Mouse (Mus musculus): ENCODE results near the gene Prph. TPM values are rescaled to one million over a fixed set of nuclear protein-coding genes. Genes with fewer than 3 reads are reported as not detected.

The Prph gene
- polyA plus RNA-seq (2014; fragmentation: Nextera tagmentation; extraction: Ambion mirVana) = 66.3 and 71.0 TPM in 2 replicates

- DNase-seq (ENCODE audit: low spot score) = no peak
- Histone ChIP-seq H3K9ac (ENCODE audit: low read depth, low read length) (peak within 1 kb of the TSS; percentile 40), H3K9me3 (ENCODE audit: control insufficient read depth, low read length) (no peaks in the 10 kb centered on the region), H3K4me3 (ENCODE audit: low read depth, low read length) (peak within 1 kb of the TSS; percentile 32), H3K36me3 (ENCODE audit: control insufficient read depth, insufficient read depth, low read length) (no peaks in the 10 kb centered on the region), H3K4me2 (ENCODE audit: low read depth, low read length) (peak within 1 kb of the TSS; percentile 72), H3K27ac (replicated peaks; ENCODE audit: low read depth, low read length) (no peak within 1 kb of the TSS), H3K27me3 (replicated peaks; ENCODE audit: control insufficient read depth, insufficient read depth, low read length) (peaks cover 77% of the 10 kb centered on the region), H3K4me1 (ENCODE audit: control insufficient read depth, insufficient read depth, low read length) (peaks cover 7% of the 10 kb centered on the region)
- no peak for ATAC-seq (ENCODE audit: low read depth)
- under 1% methylated on average over 16 of the region's 30 CpGs for WGBS
Observed at GRCm38 (mm10) chr15:99055040-99055439, at the start of gene Prph. TSS of gene Prph (plus strand) at chr15:99055174.

- Histone ChIP-seq H3K27me3 (replicated peaks; ENCODE audit: control insufficient read depth, insufficient read depth, low read length) (no peaks in the 10 kb centered on the region), H3K4me1 (ENCODE audit: control insufficient read depth, insufficient read depth, low read length) (no peaks in the 10 kb centered on the region), H3K9me3 (ENCODE audit: control insufficient read depth, low read length) (peaks cover under 1% of the 10 kb centered on the region; the same call in 1 of the 2 replicates), H3K27ac (replicated peaks; ENCODE audit: low read depth, low read length) (no peak overlapping the region), H3K36me3 (ENCODE audit: control insufficient read depth, insufficient read depth, low read length) (no peaks in the 10 kb centered on the region), H3K4me2 (ENCODE audit: low read depth, low read length) (no peak overlapping the region), H3K4me3 (ENCODE audit: low read depth, low read length) (no peak overlapping the region), H3K9ac (ENCODE audit: low read depth, low read length) (no peak overlapping the region)
- ATAC-seq (ENCODE audit: low read depth) (no peak), DNase-seq (ENCODE audit: low spot score) (no peak)
- WGBS = 66% methylated on average over 6 of the region's 6 CpGs
Observed at GRCm38 (mm10) chr15:99008801-99009241, 46.2 kb upstream of the Prph start.

GRCm38 (mm10) chr15:99010896-99011295 lies 44.1 kb upstream of the Prph start:
- Histone ChIP-seq H3K27ac (replicated peaks; ENCODE audit: low read depth, low read length) (no peak overlapping the region), H3K4me3 (ENCODE audit: low read depth, low read length) (no peak overlapping the region), H3K4me2 (ENCODE audit: low read depth, low read length) (no peak overlapping the region), H3K9ac (ENCODE audit: low read depth, low read length) (no peak overlapping the region), H3K36me3 (ENCODE audit: control insufficient read depth, insufficient read depth, low read length) (no peaks in the 10 kb centered on the region), H3K27me3 (replicated peaks; ENCODE audit: control insufficient read depth, insufficient read depth, low read length) (no peaks in the 10 kb centered on the region), H3K9me3 (ENCODE audit: control insufficient read depth, low read length) (no peaks in the 10 kb centered on the region), H3K4me1 (ENCODE audit: control insufficient read depth, insufficient read depth, low read length) (no peaks in the 10 kb centered on the region)
- DNase-seq (ENCODE audit: low spot score) (no peak), ATAC-seq (ENCODE audit: low read depth) (no peak)
- WGBS = 78% methylated on average over 2 of the region's 2 CpGs

- Histone ChIP-seq H3K4me1 (ENCODE audit: control insufficient read depth, insufficient read depth, low read length) (no peaks in the 10 kb centered on the region), H3K27me3 (replicated peaks; ENCODE audit: control insufficient read depth, insufficient read depth, low read length) (no peaks in the 10 kb centered on the region), H3K36me3 (ENCODE audit: control insufficient read depth, insufficient read depth, low read length) (no peaks in the 10 kb centered on the region), H3K27ac (replicated peaks; ENCODE audit: low read depth, low read length) (peak overlapping the region; percentile 59), H3K4me3 (ENCODE audit: low read depth, low read length) (no peak overlapping the region), H3K9ac (ENCODE audit: low read depth, low read length) (no peak overlapping the region), H3K4me2 (ENCODE audit: low read depth, low read length) (no peak overlapping the region), H3K9me3 (ENCODE audit: control insufficient read depth, low read length) (no peaks in the 10 kb centered on the region)
- no peak for ATAC-seq (ENCODE audit: low read depth)
- 52% methylated on average over 3 of the region's 3 CpGs for WGBS
- DNase-seq (ENCODE audit: low spot score) = no peak
Observed at GRCm38 (mm10) chr15:99011946-99012345, 43.0 kb upstream of the Prph start.

- H3K4me2 ChIP-seq (ENCODE audit: low read depth, low read length) = no peak overlapping the region
- no peak overlapping the region for H3K4me3 ChIP-seq (ENCODE audit: low read depth, low read length)
- no peak for ATAC-seq (ENCODE audit: low read depth)
- peaks cover 19% of the 10 kb centered on the region for H3K4me1 ChIP-seq (ENCODE audit: control insufficient read depth, insufficient read depth, low read length)
- H3K36me3 ChIP-seq (ENCODE audit: control insufficient read depth, insufficient read depth, low read length) = no peaks in the 10 kb centered on the region
- H3K9ac ChIP-seq (ENCODE audit: low read depth, low read length) = no peak overlapping the region
- no peaks in the 10 kb centered on the region for H3K27me3 ChIP-seq (replicated peaks; ENCODE audit: control insufficient read depth, insufficient read depth, low read length)
- no peak for DNase-seq (ENCODE audit: low spot score)
- no peak overlapping the region for H3K27ac ChIP-seq (replicated peaks; ENCODE audit: low read depth, low read length)
- H3K9me3 ChIP-seq (ENCODE audit: control insufficient read depth, low read length) = no peaks in the 10 kb centered on the region
- WGBS = 57% methylated on average over 9 of the region's 9 CpGs
Observed at GRCm38 (mm10) chr15:99014496-99015030, 40.4 kb upstream of the Prph start.

- no peaks in the 10 kb centered on the region for H3K27me3 ChIP-seq (replicated peaks; ENCODE audit: control insufficient read depth, insufficient read depth, low read length)
- H3K36me3 ChIP-seq (ENCODE audit: control insufficient read depth, insufficient read depth, low read length) = no peaks in the 10 kb centered on the region
- peak overlapping the region; percentile 5; the same call in 1 of the 2 replicates for H3K4me2 ChIP-seq (ENCODE audit: low read depth, low read length)
- H3K9me3 ChIP-seq (ENCODE audit: control insufficient read depth, low read length) = no peaks in the 10 kb centered on the region
- no peak overlapping the region for H3K4me3 ChIP-seq (ENCODE audit: low read depth, low read length)
- peaks cover 19% of the 10 kb centered on the region for H3K4me1 ChIP-seq (ENCODE audit: control insufficient read depth, insufficient read depth, low read length)
- H3K27ac ChIP-seq (replicated peaks; ENCODE audit: low read depth, low read length) = peak overlapping the region; percentile 83
- WGBS = 68% methylated on average over 8 of the region's 8 CpGs
- DNase-seq (ENCODE audit: low spot score) (no peak), ATAC-seq (ENCODE audit: low read depth) (no peak)
- 0 out of 2 replicates have a peak overlapping the region, but pooled peaks have one; percentile 16 for H3K9ac ChIP-seq (ENCODE audit: low read depth, low read length)
Observed at GRCm38 (mm10) chr15:99017355-99017761, 37.6 kb upstream of the Prph start.

GRCm38 (mm10) chr15:99017986-99018385 lies 37.0 kb upstream of the Prph start:
- DNase-seq (ENCODE audit: low spot score) = peak; percentile 88
- H3K9ac ChIP-seq (ENCODE audit: low read depth, low read length) = no peak overlapping the region
- peak; percentile 86 for ATAC-seq (ENCODE audit: low read depth)

GRCm38 (mm10) chr15:99018630-99019029 lies 36.3 kb upstream of the Prph start:
- peak overlapping the region; percentile 83 for H3K27ac ChIP-seq (replicated peaks; ENCODE audit: low read depth, low read length)
- no peaks in the 10 kb centered on the region for H3K36me3 ChIP-seq (ENCODE audit: control insufficient read depth, insufficient read depth, low read length)
- H3K4me2 ChIP-seq (ENCODE audit: low read depth, low read length) = no peak overlapping the region
- peaks cover 19% of the 10 kb centered on the region for H3K4me1 ChIP-seq (ENCODE audit: control insufficient read depth, insufficient read depth, low read length)
- H3K27me3 ChIP-seq (replicated peaks; ENCODE audit: control insufficient read depth, insufficient read depth, low read length) = no peaks in the 10 kb centered on the region
- 68% methylated on average over 4 of the region's 4 CpGs for WGBS
- H3K4me3 ChIP-seq (ENCODE audit: low read depth, low read length) = no peak overlapping the region
- H3K9ac ChIP-seq (ENCODE audit: low read depth, low read length) = 0 out of 2 replicates have a peak overlapping the region, but pooled peaks have one; percentile 10
- no peak for ATAC-seq (ENCODE audit: low read depth)
- no peaks in the 10 kb centered on the region for H3K9me3 ChIP-seq (ENCODE audit: control insufficient read depth, low read length)
- no peak for DNase-seq (ENCODE audit: low spot score)

More at GRCm38 (mm10) chr15:99017986-99018385, 37.0 kb upstream of the Prph start:
- H3K9me3 ChIP-seq (ENCODE audit: control insufficient read depth, low read length) = no peaks in the 10 kb centered on the region
- H3K4me2 ChIP-seq (ENCODE audit: low read depth, low read length) = peak overlapping the region; percentile 5; the same call in 1 of the 2 replicates
- H3K4me3 ChIP-seq (ENCODE audit: low read depth, low read length) = no peak overlapping the region
- no peaks in the 10 kb centered on the region for H3K27me3 ChIP-seq (replicated peaks; ENCODE audit: control insufficient read depth, insufficient read depth, low read length)
- WGBS = 24% methylated on average over 9 of the region's 9 CpGs
- no peaks in the 10 kb centered on the region for H3K36me3 ChIP-seq (ENCODE audit: control insufficient read depth, insufficient read depth, low read length)
- peaks cover 19% of the 10 kb centered on the region for H3K4me1 ChIP-seq (ENCODE audit: control insufficient read depth, insufficient read depth, low read length)
- H3K27ac ChIP-seq (replicated peaks; ENCODE audit: low read depth, low read length) = peak overlapping the region; percentile 83

GRCm38 (mm10) chr15:99019436-99019835 lies 35.5 kb upstream of the Prph start:
- Histone ChIP-seq H3K9ac (ENCODE audit: low read depth, low read length) (peak overlapping the region; percentile 10; the same call in 1 of the 2 replicates), H3K4me1 (ENCODE audit: control insufficient read depth, insufficient read depth, low read length) (peaks cover 19% of the 10 kb centered on the region), H3K27me3 (replicated peaks; ENCODE audit: control insufficient read depth, insufficient read depth, low read length) (no peaks in the 10 kb centered on the region), H3K36me3 (ENCODE audit: control insufficient read depth, insufficient read depth, low read length) (no peaks in the 10 kb centered on the region), H3K9me3 (ENCODE audit: control insufficient read depth, low read length) (no peaks in the 10 kb centered on the region), H3K4me2 (ENCODE audit: low read depth, low read length) (peak overlapping the region; percentile 24), H3K4me3 (ENCODE audit: low read depth, low read length) (no peak overlapping the region), H3K27ac (replicated peaks; ENCODE audit: low read depth, low read length) (peak overlapping the region; percentile 83)
- 39% methylated on average over 8 of the region's 8 CpGs for WGBS
- ATAC-seq (ENCODE audit: low read depth) (no peak), DNase-seq (ENCODE audit: low spot score) (peak; percentile 49)

All from embryonic facial prominence, embryonic 14.5 days (tissue).